Mouse (Mus musculus) erythroblast, embryonic 14.5 days (primary cell): Measurements from ENCODE around the gene Lbr.

Source experiments
- GATA1 ChIP-seq: IDR thresholded peaks from 2 replicates; pipeline ENCODE4 v1.6.1; 2012; ENCODE audit warnings: low read length, inconsistent platforms, mixed read lengths
- TAL1 ChIP-seq: IDR thresholded peaks from 3 replicates; pipeline ENCODE4 v1.6.1; 2012; ENCODE audit warnings: low read length, inconsistent platforms, mixed read lengths

DNA sequence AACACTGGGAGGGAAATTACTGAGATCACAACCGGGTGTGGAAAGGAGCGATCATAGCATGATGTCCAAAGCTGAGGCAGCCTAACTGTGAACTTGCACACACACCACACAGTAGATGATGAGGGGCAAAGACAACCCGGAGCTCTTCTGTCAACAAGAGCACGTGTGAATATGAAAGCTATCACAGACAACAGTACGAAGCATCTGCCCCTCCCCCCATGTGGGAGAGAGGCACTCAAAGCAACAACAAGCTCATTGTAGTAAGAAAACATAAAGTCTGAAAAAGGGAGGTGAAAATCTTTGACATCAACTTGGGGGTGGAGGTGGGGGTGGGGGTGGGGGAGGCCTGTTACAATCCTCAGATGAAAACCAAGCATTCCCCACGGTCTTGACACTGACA is 9.7 kb downstream of the Lbr start:
- no peak for TF ChIP-seq TAL1
- TF ChIP-seq GATA1: no peak
